Mouse (Mus musculus) olfactory bulb, adult 2 months (tissue): ENCODE results near the gene Atraid. TPM values are rescaled to one million over a fixed set of nuclear protein-coding genes. Genes with fewer than 3 reads are reported as not detected.
A peak's percentile ranks its signal among the peaks of the same experiment; 100 is the strongest.

Experiments used
- H3K27ac ChIP-seq: fragments of 200-500 bp; 2 replicates; pipeline ENCODE4 v1.5.1; 2012; ENCODE audit warnings: low read depth, low read length; ENCODE audit not compliant: insufficient read depth
- H3K4me1 ChIP-seq: fragments of 200-500 bp; 2 replicates; pipeline ENCODE4 v1.6.1; 2012; ENCODE audit warnings: low read length; ENCODE audit not compliant: control insufficient read depth, insufficient read depth
- H3K4me3 ChIP-seq: fragments of 200-500 bp; 2 replicates; pipeline ENCODE4 v1.5.1; 2012; ENCODE audit warnings: mild to moderate bottlenecking, low read depth, low read length, moderate library complexity; ENCODE audit not compliant: insufficient read depth
- CTCF ChIP-seq: fragments of 200-500 bp; IDR thresholded peaks from 2 replicates; pipeline ENCODE4 v1.5.1; 2012; ENCODE audit warnings: low read depth, mild to moderate bottlenecking, low read length, moderate library complexity; ENCODE audit not compliant: insufficient read depth
- POLR2A ChIP-seq: fragments of 200-500 bp; IDR thresholded peaks from 2 replicates; pipeline ENCODE4 v1.6.1; 2012; ENCODE audit warnings: mild to moderate bottlenecking, low read depth, low read length, moderate library complexity; ENCODE audit not compliant: insufficient read depth
- WGBS: fragments of 180-500 bp; shearing (Covaris S2); methylation state at CpG from one replicate; pipeline ENCODE4 v1.1.7; 2018; 5-methylcytosine and 5-hydroxymethylcytosine counted together
- polyA plus RNA-seq: library from polyadenylated mRNA; stranded (reverse); fragments of >200 nt; gene quantifications from 2 replicates; pipeline ENCODE4 v1.2.4, GENCODE M21; 2012; ENCODE audit warnings: low replicate concordance; ENCODE audit not compliant: missing spikeins, insufficient read depth, insufficient read length

Atraid gene
- polyA plus RNA-seq, 1 experiment = not detected

GRCm38 (mm10) chr5:31073176-31073575 lies 25.1 kb downstream of the Atraid start:
- H3K4me3 ChIP-seq = no peak overlapping the region
- H3K4me1 ChIP-seq = no peaks in the 10 kb centered on the region
- no peak overlapping the region for H3K27ac ChIP-seq
- WGBS = 91% methylated on average over 12 of the region's 12 CpGs
- no peak for TF ChIP-seq POLR2A
- TF ChIP-seq CTCF = no peak

- H3K4me1 ChIP-seq = peaks cover 8% of the 10 kb centered on the region
- TF ChIP-seq POLR2A = no peak
- TF ChIP-seq CTCF = no peak
- no peak overlapping the region for H3K4me3 ChIP-seq
- no peak overlapping the region for H3K27ac ChIP-seq
- WGBS = 90% methylated on average over 13 of the region's 13 CpGs
These were observed 28.2 kb downstream of the Atraid start for GRCm38 (mm10) chr5:31076346-31076745.

GRCm38 (mm10) chr5:31080059-31080794 lies 32.1 kb downstream of the Atraid start:
- WGBS = 40% methylated on average over 13 of the region's 13 CpGs
- no peak for TF ChIP-seq CTCF
- TF ChIP-seq POLR2A = no peak

DNA sequence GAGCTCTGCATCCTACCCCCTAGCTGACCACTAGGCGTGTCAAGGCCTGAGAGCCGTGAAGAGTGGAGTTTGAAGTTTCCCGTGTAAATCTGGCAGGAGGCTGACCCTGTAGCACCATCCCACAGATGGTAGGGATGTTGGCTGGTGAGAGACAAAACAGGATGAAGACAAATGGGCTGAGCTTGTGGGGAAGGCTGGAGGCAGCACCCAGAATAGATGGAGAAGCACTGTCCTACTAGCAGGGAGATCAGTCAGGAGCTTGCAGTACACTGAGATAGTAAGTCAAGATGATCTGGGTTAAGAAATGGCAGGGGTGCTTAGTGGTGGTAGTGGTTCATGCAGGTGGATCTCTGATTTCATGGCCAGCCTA lies 32.7 kb downstream of the Atraid start:
- TF ChIP-seq POLR2A (no peak), CTCF (no peak)
- Histone ChIP-seq H3K4me1 (peaks cover 12% of the 10 kb centered on the region), H3K27ac (no peak overlapping the region), H3K4me3 (no peak overlapping the region)
- WGBS = 73% methylated on average over 3 of the region's 3 CpGs

More at GRCm38 (mm10) chr5:31080059-31080794, 32.1 kb downstream of the Atraid start:
- Histone ChIP-seq H3K27ac (no peak overlapping the region), H3K4me3 (no peak overlapping the region), H3K4me1 (peaks cover 12% of the 10 kb centered on the region)

DNA sequence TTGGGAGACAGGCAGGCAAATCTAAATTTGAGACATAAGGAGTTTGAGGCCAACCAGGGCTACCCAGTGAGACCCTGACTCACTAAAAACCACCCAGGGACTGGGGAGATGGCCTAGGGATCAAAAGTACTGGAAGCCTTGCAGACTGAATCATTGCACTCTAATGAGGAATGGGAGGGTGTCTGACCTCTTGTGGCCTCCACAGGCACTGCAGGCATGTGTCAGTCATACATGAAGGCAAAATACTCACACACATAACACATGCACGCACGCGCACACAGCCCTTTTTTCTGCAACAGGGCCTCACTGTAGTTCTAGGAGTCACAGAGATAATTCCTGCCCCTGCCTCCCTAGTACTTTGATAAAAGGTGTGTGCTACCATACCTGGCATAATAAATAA lies 33.3 kb downstream of the Atraid start:
- Histone ChIP-seq H3K4me3 (no peak overlapping the region), H3K4me1 (peaks cover 12% of the 10 kb centered on the region), H3K27ac (no peak overlapping the region)
- 98% methylated on average over 3 of the region's 3 CpGs for WGBS
- TF ChIP-seq POLR2A (no peak), CTCF (no peak)

DNA sequence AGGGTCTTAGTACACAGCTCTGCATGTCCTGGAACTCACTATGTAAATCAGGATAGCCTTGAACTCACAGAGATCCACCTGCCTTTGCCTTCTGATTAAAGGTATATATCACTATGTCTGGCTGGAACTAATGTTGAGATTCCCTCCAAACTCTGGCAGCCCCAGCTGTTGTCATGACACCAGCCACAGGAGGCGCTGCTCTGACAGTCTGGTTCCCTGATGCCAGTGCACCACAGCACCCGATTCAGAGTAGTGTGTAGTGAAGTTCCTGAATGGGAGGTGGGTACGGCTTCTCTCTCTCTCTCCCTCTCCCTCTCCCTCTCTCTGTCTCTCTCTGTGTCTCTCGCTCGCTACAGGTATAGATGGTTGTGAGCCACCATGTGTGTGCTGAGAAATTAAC lies 34.2 kb downstream of the Atraid start:
- 20% methylated on average over 5 of the region's 5 CpGs for WGBS
- TF ChIP-seq CTCF (peak; percentile 43; the same call in 1 of the 2 replicates), POLR2A (no peak)
- Histone ChIP-seq H3K4me3 (no peak overlapping the region), H3K27ac (no peak overlapping the region), H3K4me1 (peaks cover 12% of the 10 kb centered on the region)

DNA sequence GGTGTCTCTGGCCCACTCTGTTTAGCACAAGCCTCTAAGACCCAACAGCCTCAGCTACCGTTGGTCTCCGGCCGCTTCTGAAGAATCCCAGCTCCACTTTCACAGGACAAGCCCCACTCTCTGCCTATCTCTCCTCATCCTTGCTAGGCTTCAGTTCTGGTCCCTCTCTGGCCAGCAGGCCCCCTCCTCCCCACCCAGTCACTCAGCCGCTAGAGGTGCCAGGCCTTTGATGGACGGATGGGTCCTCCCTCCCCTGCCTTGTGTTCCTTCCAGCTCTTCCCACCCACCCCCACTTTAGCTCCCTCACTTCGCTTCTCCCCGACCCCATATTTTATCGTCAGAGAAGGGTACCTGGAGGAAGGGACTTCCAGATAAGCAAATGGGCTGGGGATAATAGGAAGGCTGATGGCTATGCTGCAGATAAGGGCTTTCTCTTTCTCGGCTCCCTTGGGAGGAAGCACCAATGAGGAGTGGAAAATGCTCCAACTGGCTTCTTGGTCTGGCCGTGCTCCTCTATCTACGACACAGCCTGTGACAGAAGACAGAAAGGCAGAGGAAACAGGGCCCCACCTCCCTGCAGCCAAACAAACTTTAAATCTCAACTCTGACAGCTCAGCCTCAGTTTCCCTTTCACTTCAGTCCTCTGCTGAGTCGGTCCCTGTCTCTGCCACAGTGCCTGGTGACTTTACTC lies 35.0 kb downstream of the Atraid start:
- Histone ChIP-seq H3K27ac (no peak overlapping the region), H3K4me1 (peaks cover 12% of the 10 kb centered on the region), H3K4me3 (no peak overlapping the region)
- TF ChIP-seq POLR2A (no peak), CTCF (no peak)
- WGBS = 46% methylated on average over 12 of the region's 12 CpGs

GRCm38 (mm10) chr5:31083949-31084348 lies 35.8 kb downstream of the Atraid start:
- Histone ChIP-seq H3K27ac (no peak overlapping the region), H3K4me1 (peaks cover 12% of the 10 kb centered on the region), H3K4me3 (no peak overlapping the region)
- TF ChIP-seq CTCF = no peak
- TF ChIP-seq POLR2A = no peak
- 11% methylated on average over 8 of the region's 8 CpGs for WGBS

- WGBS = 69% methylated on average over 7 of the region's 7 CpGs
- Histone ChIP-seq H3K4me3 (no peak overlapping the region), H3K27ac (no peak overlapping the region), H3K4me1 (peaks cover 4% of the 10 kb centered on the region; the same call in 1 of the 2 replicates)
- TF ChIP-seq POLR2A = no peak
- TF ChIP-seq CTCF = no peak
These were observed 38.5 kb downstream of the Atraid start for GRCm38 (mm10) chr5:31086606-31087005.
